Mouse (Mus musculus) cerebellum, adult 2 months (tissue): ENCODE data around the gene Ncam1. TPM values are rescaled to one million over a fixed set of nuclear protein-coding genes. Genes with fewer than 3 reads are reported as not detected.

Source experiments
- DNase-seq, 2 experiments: peaks; one replicate each; pipeline ENCODE4 v3.0.0; 2021
- H3K27ac ChIP-seq: fragments of 200-500 bp; 2 replicates; pipeline ENCODE4 v1.5.1; 2012; ENCODE audit warnings: low read length, control low read depth, inconsistent platforms; ENCODE audit not compliant: insufficient read depth
- H3K27me3 ChIP-seq: fragments of 200-500 bp; 2 replicates; pipeline ENCODE4 v1.6.1; 2012; ENCODE audit warnings: inconsistent platforms, mild to moderate bottlenecking, low read length, moderate library complexity; ENCODE audit not compliant: control insufficient read depth, insufficient read depth
- H3K4me1 ChIP-seq: fragments of 200-500 bp; 2 replicates; pipeline ENCODE4 v1.6.1; 2011; ENCODE audit warnings: low read length; ENCODE audit not compliant: control insufficient read depth, insufficient read depth
- H3K4me3 ChIP-seq: fragments of 200-500 bp; replicated peaks from 2 replicates; pipeline ENCODE3; 2011; ENCODE audit warnings: mild to moderate bottlenecking, low read depth, low read length, control low read depth; ENCODE audit not compliant: insufficient read depth
- CTCF ChIP-seq: fragments of 200-500 bp; IDR thresholded peaks from 2 replicates; pipeline ENCODE4 v1.5.1; 2011; ENCODE audit warnings: low read depth, mild to moderate bottlenecking, control low read depth, low read length, moderate library complexity, borderline replicate concordance; ENCODE audit not compliant: insufficient read depth
- POLR2A ChIP-seq: fragments of 200-500 bp; IDR thresholded peaks from 2 replicates; pipeline ENCODE4 v1.6.1; 2011; ENCODE audit warnings: low read length, control low read depth, borderline replicate concordance; ENCODE audit not compliant: insufficient read depth
- WGBS: fragments of 180-500 bp; shearing (Covaris S2); methylation state at CpG from one replicate; pipeline ENCODE4 v1.1.7; 2018; 5-methylcytosine and 5-hydroxymethylcytosine counted together
- polyA plus RNA-seq: library from polyadenylated mRNA; depleted of rRNA; stranded (reverse); fragments of >200 nt; gene quantifications from 2 replicates; pipeline ENCODE4 v1.2.3, GENCODE M21; 2012

Ncam1 gene
- polyA plus RNA-seq, 1 experiment: 149 TPM

DNA sequence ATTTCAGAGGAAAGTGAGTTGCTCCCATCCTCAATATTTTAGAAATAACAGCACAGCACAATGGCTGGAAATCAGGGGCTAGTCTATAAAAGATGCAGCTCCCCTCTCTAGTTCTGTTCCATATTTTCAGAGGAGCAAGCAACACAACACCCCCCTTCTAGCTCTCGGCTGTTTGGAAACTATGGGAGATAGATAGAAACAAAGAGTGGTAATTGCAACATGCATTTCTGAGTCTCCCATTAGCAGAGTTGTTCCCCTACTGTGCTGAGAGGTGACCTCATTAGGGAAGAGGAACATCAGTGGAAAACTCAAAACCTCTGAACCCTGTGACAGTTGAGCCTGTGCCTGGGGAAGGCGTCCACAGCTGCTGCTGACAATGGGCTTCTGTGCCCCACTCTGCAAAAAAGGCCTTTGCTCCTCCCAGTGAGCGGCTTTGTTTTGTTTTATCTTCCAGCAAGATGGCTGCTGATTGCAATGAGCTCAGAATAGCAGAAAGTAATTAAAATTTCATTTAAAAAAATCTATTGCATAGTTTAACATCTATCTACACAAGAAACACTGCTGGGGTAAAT is 174.7 kb downstream of the Ncam1 start:
- Histone ChIP-seq H3K27ac (peak overlapping the region; percentile 24; the same call in 1 of the 2 replicates), H3K4me1 (peaks cover 21% of the 10 kb centered on the region), H3K4me3 (no peak overlapping the region), H3K27me3 (no peaks in the 10 kb centered on the region)
- TF ChIP-seq CTCF: no peak
- TF ChIP-seq POLR2A: no peak
- whole genome bisulfite sequencing: 60% methylated on average over 3 of the region's 3 CpGs
- peak in 1 of 2 experiments; percentile 34 for DNase-seq

DNA sequence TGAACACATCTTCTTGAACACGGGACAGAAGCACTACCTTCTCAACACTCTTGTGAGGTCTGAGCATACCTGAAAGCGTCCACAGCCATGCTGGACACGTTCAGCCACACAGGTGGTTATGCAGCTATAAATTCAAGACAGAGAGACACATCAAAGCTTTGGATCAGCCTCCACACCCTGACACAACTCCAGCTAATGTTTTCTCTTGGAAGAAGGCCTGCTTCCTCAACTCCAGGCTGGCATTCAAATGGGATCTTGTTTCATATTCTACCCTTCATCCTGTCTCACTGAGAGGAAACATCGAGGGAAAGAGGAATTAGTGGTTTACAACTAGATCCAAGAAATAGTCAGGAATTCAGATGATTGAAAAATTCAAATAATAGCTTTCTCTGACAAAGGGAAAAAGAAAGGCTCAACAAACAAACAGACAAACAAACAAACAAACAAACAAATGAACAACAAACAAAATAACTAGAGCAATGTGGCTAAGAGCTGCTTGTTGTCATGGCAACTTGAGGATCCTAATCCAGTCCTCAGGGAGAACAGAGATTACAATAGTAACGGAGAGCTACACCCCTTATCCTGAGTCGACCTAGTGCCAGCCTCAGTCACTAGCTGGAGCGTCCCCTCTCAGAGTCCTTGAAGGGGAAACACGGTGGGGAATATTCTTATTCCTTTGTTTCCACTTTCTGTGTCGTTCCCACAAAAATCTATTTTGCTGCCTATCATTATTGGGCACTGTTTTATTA is 175.6 kb downstream of the Ncam1 start:
- no peak overlapping the region for H3K4me3 ChIP-seq
- peak overlapping the region; percentile 44; the same call in 1 of the 2 replicates for H3K27ac ChIP-seq
- DNase-seq: peak in 1 of 2 experiments; percentile 32
- TF ChIP-seq POLR2A: no peak
- no peak for TF ChIP-seq CTCF
- no peaks in the 10 kb centered on the region for H3K27me3 ChIP-seq
- 42% methylated on average over 9 of the region's 9 CpGs for WGBS
- peaks cover 28% of the 10 kb centered on the region for H3K4me1 ChIP-seq

DNA sequence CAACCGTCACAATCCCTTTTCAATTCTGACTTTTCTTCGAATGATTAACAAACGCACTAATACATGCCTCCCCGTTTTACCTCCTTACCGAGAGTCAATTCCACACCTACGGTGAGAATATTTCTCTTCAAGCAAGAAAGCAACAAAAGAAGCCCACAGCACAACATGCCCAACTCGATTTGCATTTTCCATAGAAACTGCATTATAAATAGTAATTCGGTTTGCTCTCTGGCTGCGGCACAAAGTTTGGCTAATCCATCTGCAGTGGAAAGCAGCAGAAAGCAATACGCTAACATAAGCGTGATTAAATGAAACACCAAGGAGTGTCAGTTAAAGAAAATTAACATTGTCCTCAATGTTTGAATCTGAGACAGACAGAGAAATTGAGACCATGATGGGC is 177.0 kb downstream of the Ncam1 start:
- Histone ChIP-seq H3K4me3 (no peak overlapping the region), H3K27me3 (no peaks in the 10 kb centered on the region), H3K27ac (no peak overlapping the region), H3K4me1 (peaks cover 29% of the 10 kb centered on the region)
- WGBS: 78% methylated on average over 11 of the region's 11 CpGs
- no peak for DNase-seq
- TF ChIP-seq POLR2A: no peak
- no peak for TF ChIP-seq CTCF

DNA sequence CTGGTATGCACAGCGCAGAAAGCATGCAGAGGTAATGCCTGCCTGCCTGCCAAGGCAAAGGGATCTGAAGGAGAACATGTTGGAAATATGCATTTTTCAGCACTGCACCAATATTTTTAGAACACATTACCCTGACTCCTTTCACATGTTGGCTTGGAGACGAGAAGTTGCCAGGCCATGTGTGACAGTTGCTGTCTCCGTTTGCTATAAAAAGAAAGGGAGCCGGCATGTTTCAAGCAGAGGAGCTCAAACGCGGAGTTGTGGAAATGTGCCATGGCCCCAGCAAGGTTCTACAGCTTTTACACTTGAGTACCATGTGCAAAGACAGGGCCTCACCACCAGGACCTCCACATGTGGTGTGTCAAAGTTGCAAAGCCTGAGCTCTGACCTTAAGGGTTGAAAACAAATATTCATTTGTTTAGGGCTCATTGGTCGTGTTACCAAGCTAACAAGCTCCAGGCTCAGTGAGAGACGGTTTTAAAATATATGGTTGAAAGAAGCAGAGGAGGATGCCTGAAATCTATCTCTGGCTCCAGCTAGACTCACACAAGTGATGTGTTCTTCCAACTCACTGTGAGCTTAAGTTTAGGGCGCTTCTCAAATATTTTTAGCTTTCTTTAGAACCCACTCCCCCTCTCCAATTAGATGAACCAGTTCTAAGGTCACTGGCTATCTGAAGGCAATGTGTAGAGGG is 179.9 kb downstream of the Ncam1 start:
- WGBS: 38% methylated on average over 9 of the region's 9 CpGs
- DNase-seq: peak; percentile 54 to 59
- H3K4me3 ChIP-seq: no peak overlapping the region
- peaks cover 20% of the 10 kb centered on the region for H3K4me1 ChIP-seq
- no peaks in the 10 kb centered on the region for H3K27me3 ChIP-seq
- no peak for TF ChIP-seq CTCF
- no peak for TF ChIP-seq POLR2A
- peak overlapping the region; percentile 23 for H3K27ac ChIP-seq

DNA sequence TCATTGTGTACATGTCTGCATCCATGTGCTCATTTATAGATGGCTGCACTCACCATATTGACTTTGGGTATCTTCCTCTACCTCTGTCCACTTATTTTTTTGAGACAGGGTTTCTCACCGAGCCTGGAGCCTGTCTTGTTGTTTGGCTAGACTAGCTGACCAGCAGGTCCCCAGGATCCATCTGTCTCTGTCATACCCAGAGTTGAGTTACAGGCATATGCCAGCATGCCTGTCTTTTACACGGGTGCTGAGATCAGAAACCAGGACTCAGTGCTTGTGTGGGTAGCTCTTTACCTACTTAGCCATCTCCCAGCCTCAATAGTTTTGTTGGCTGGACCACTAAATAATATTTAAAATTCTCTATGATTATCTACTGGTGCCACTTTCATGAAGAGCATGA is 180.5 kb downstream of the Ncam1 start:
- no peaks in the 10 kb centered on the region for H3K27me3 ChIP-seq
- WGBS: 9% methylated on average over 2 of the region's 2 CpGs
- TF ChIP-seq CTCF (no peak), POLR2A (no peak)

DNA sequence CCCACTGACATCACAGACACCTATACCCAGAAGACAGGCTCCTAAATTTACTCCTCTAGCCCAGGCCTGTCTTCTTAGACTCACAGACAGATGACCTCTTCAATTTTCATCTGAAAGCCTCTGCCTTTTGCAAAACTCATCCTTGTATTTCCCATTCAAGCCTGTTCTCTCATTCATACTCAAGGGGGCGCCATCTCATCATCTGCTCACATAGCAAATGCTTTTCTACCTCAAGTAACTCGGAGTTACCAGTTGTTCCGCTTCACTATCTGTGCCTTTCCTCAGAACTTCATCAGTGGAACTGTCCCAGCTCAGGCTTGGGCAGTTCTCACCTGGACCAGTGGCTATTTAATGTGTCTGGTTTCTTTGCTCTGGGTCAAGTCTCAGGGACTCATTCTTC is 181.5 kb downstream of the Ncam1 start:
- H3K27ac ChIP-seq: peak overlapping the region; percentile 84; the same call in 1 of the 2 replicates

More for the DNA sequence above, 180.5 kb downstream of the Ncam1 start:
- Histone ChIP-seq H3K27ac (peak overlapping the region; percentile 23), H3K4me1 (peaks cover 19% of the 10 kb centered on the region), H3K4me3 (no peak overlapping the region)
- DNase-seq: peak; percentile 65 to 89

DNA sequence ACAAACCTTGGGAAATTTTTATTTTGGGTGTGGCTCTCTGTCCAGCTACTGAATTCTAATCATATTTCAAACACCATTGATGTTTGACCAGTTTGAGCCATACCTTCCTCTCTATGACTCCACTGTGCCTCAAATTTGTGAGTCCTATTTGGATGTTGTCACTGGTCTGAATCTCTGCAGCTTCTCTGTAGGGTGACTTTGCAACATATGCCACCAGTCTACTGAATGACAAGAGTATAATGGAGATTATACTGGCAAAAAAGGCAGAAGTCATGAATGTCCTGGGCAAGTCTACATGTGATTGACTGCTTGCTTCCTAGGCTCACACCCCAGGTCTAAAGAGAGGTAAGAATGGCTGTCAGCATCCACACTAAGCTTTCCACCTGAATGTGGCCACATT is 186.3 kb downstream of the Ncam1 start:
- no peak overlapping the region for H3K4me3 ChIP-seq
- TF ChIP-seq CTCF: no peak
- TF ChIP-seq POLR2A: no peak
- no peaks in the 10 kb centered on the region for H3K27me3 ChIP-seq
- H3K27ac ChIP-seq: no peak overlapping the region
- DNase-seq: peak in 1 of 2 experiments; percentile 69
- H3K4me1 ChIP-seq: peaks cover 5% of the 10 kb centered on the region; the same call in 1 of the 2 replicates

More for the DNA sequence above, 181.5 kb downstream of the Ncam1 start:
- Histone ChIP-seq H3K4me1 (peaks cover 19% of the 10 kb centered on the region), H3K4me3 (no peak overlapping the region), H3K27me3 (no peaks in the 10 kb centered on the region)
- TF ChIP-seq POLR2A (no peak), CTCF (no peak)
- 43% methylated on average over 3 of the region's 3 CpGs for WGBS
- peak; percentile 51 to 56 for DNase-seq
